ENCODE assay signal across 21 mouse cellular contexts in the genomic region with DNA sequence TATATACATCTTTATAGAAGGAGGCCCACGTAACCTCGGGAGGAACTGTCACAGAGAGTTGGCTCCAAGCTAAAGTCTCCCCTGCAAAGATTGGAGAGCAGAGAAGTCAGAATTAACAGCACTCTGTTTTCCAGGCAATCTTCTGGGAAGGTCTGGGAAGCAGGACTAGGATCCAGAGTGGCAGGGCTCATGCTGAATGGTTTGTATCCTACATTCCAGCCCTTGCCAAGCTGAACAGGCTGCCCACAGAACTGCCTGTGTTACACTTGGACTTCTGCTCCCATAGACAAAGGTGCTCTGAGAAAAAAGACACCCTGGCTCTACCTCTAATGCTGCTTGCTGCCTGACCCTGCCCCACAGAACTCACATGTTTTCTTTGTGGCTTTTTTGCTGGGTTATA.
DNase-seq lines count a peak whose midpoint lies in the region; ATAC-seq and TF ChIP-seq lines count a peak whose summit lies in the region.
"Had no signal": no experiment of that assay in that cellular context is flagged by ENCODE, and none has a peak within 500 bp of the region (broad histone marks: within the 10 kb centered on the region; RNA-seq: fewer than 3 reads in every experiment).

No protein-coding gene starts in this region.

- no peak overlapping the region for H3K4me2 ChIP-seq in kidney, embryonic 15.5 days
- no peak overlapping the region for H3K4me2 ChIP-seq in liver, postnatal 0 days (ENCODE audit: low read depth, low read length)
- no peak overlapping the region for H3K4me2 ChIP-seq in neural tube, embryonic 15.5 days
- H3K4me2 ChIP-seq: hindbrain, embryonic 12.5 days; limb, embryonic 15.5 days; lung, embryonic 14.5 days; neural tube, embryonic 13.5 days had no signal

- TF ChIP-seq EP300 in liver, postnatal 0 days (IDR thresholded peaks at IDR 0.05; ENCODE audit: low read depth): no peak

- H3K9ac ChIP-seq in kidney, embryonic 15.5 days: no peak overlapping the region
- no peak overlapping the region for H3K9ac ChIP-seq in liver, postnatal 0 days (replicated peaks)
- H3K9ac ChIP-seq in neural tube, embryonic 15.5 days (replicated peaks): no peak overlapping the region
- H3K9ac ChIP-seq: forebrain, postnatal 0 days; hindbrain, embryonic 12.5 days; limb, embryonic 15.5 days; lung, embryonic 14.5 days; neural tube, embryonic 13.5 days had no signal

- H3K4me1 ChIP-seq in kidney, embryonic 15.5 days: peaks cover 25% of the 10 kb centered on the region
- no peaks in the 10 kb centered on the region; the same call in 1 of the 2 replicates for H3K4me1 ChIP-seq in spleen, adult 2 months (ENCODE audit: control insufficient read depth, insufficient read depth, insufficient read length)
- no peaks in the 10 kb centered on the region for H3K4me1 ChIP-seq in liver, postnatal 0 days (ENCODE audit: insufficient read depth)
- H3K4me1 ChIP-seq in neural tube, embryonic 15.5 days: peaks cover 9% of the 10 kb centered on the region; the same call in 1 of the 2 replicates

- H3K36me3 ChIP-seq in kidney, embryonic 15.5 days: no peaks in the 10 kb centered on the region
- H3K36me3 ChIP-seq in spleen, adult 2 months (ENCODE audit: control insufficient read depth, insufficient read depth, low read length): no peaks in the 10 kb centered on the region
- no peaks in the 10 kb centered on the region for H3K36me3 ChIP-seq in liver, postnatal 0 days (replicated peaks; ENCODE audit: insufficient read depth, low read length)
- H3K36me3 ChIP-seq in neural tube, embryonic 15.5 days: no peaks in the 10 kb centered on the region
- H3K36me3 ChIP-seq: G1E; hindbrain, embryonic 12.5 days; limb, embryonic 15.5 days; neural tube, embryonic 13.5 days had no signal

- TF ChIP-seq CTCF in spleen, adult 2 months (IDR thresholded peaks at IDR 0.05; ENCODE audit: extremely low read depth, insufficient read depth, insufficient read length, insufficient replicate concordance): no peak
- no peak for TF ChIP-seq CTCF in liver, postnatal 0 days (IDR thresholded peaks at IDR 0.05; ENCODE audit: low read depth)

- H3K4me3 ChIP-seq in kidney, embryonic 15.5 days (replicated peaks): no peak overlapping the region
- no peak overlapping the region for H3K4me3 ChIP-seq in spleen, adult 2 months (ENCODE audit: extremely low read depth, insufficient read depth, insufficient read length)
- no peak overlapping the region for H3K4me3 ChIP-seq in liver, postnatal 0 days (ENCODE audit: low read depth, low read length)
- no peak overlapping the region for H3K4me3 ChIP-seq in neural tube, embryonic 15.5 days (replicated peaks)
- H3K4me3 ChIP-seq: heart, adult 2 months; hindbrain, embryonic 12.5 days; limb, embryonic 15.5 days; myocyte; neural tube, embryonic 13.5 days had no signal

- H3K27me3 ChIP-seq in kidney, embryonic 15.5 days: 0 out of 2 replicates have a peak, but pooled peaks cover 4% of the 10 kb centered on the region
- no peaks in the 10 kb centered on the region for H3K27me3 ChIP-seq in spleen, adult 2 months (ENCODE audit: control insufficient read depth, insufficient read depth, low read length)
- H3K27me3 ChIP-seq in liver, postnatal 0 days (ENCODE audit: insufficient read depth, low read length): no peaks in the 10 kb centered on the region
- H3K27me3 ChIP-seq in neural tube, embryonic 15.5 days (replicated peaks): no peaks in the 10 kb centered on the region
- H3K27me3 ChIP-seq: hindbrain, embryonic 12.5 days; limb, embryonic 15.5 days; neural tube, embryonic 13.5 days had no signal

- DNase-seq in kidney, postnatal 14 days: no peak
- DNase-seq in spleen, adult 2 months (ENCODE audit: low read depth in 1 of 2, low spot score in 2 of 2): no peak
- no peak for DNase-seq in spleen, adult 12 weeks (ENCODE audit: low spot score)
- DNase-seq in liver, postnatal 0 days: no peak
- DNase-seq in layer of hippocampus, postnatal 36 days: no peak
- DNase-seq: adrenal gland, adult 2 months; cerebellum, adult 11 months; cerebellum, adult 9-11 months; forebrain, postnatal 0 days; gastrocnemius, postnatal 25 days; heart, adult 2 months; lung, postnatal 36 days had no signal

- TF ChIP-seq POLR2A in spleen, adult 2 months (IDR thresholded peaks at IDR 0.05; ENCODE audit: low read depth, low read length): no peak

- 0 out of 2 replicates have a peak overlapping the region, but pooled peaks have one; percentile 37 for H3K27ac ChIP-seq in kidney, embryonic 15.5 days
- 0 out of 2 replicates have a peak overlapping the region, but pooled peaks have one; percentile 27 for H3K27ac ChIP-seq in spleen, adult 2 months (ENCODE audit: insufficient read depth, low read length)
- peak overlapping the region; percentile 45; the same call in 1 of the 2 replicates for H3K27ac ChIP-seq in liver, postnatal 0 days (ENCODE audit: low read depth)
- no peak overlapping the region for H3K27ac ChIP-seq in neural tube, embryonic 15.5 days (replicated peaks)
- H3K27ac ChIP-seq: heart, adult 2 months; hindbrain, embryonic 12.5 days; limb, embryonic 15.5 days; neural tube, embryonic 13.5 days had no signal

- no peaks in the 10 kb centered on the region for H3K9me3 ChIP-seq in kidney, embryonic 15.5 days (replicated peaks)
- H3K9me3 ChIP-seq in liver, postnatal 0 days (ENCODE audit: low read length): peaks cover 3% of the 10 kb centered on the region; the same call in 1 of the 2 replicates
- H3K9me3 ChIP-seq in neural tube, embryonic 15.5 days (replicated peaks): no peaks in the 10 kb centered on the region
- H3K9me3 ChIP-seq: hindbrain, embryonic 12.5 days; limb, embryonic 15.5 days; neural tube, embryonic 13.5 days had no signal

- no peak for ATAC-seq in kidney, embryonic 15.5 days (replicated peaks; ENCODE audit: low FRiP score)
- ATAC-seq in liver, postnatal 0 days: no peak
- no peak for ATAC-seq in neural tube, embryonic 15.5 days (ENCODE audit: low FRiP score)
- ATAC-seq: forebrain, postnatal 0 days; midbrain, embryonic 16.5 days had no signal

- 71% methylated on average over 2 of the region's 2 CpGs for WGBS in kidney, embryonic 15.5 days
- WGBS in spleen, adult 2 months: 77% methylated on average over 2 of the region's 2 CpGs
- 72% methylated on average over 2 of the region's 2 CpGs for WGBS in liver, postnatal 0 days (ENCODE audit: insufficient replicate concordance)
- WGBS in neural tube, embryonic 15.5 days: 84% methylated on average over 2 of the region's 2 CpGs
